Mouse (Mus musculus) lung, postnatal 25 days (tissue): ENCODE results near the gene Mesd.

Experiments
- DNase-seq: peaks from one replicate; pipeline ENCODE4 v3.0.0; 2022; ENCODE audit warnings: low spot score

Gene Mesd

GRCm38 (mm10) chr7:83884021-83884658, at the start of gene Mesd, which contains the start of gene Tlnrd1:
TSS of gene Mesd (plus strand) at chr7:83884466.
TSS of gene Tlnrd1 (minus strand) at chr7:83884305.
- peak; percentile 92 for DNase-seq

- DNase-seq: no peak
Observed at GRCm38 (mm10) chr7:83838525-83839224, 45.6 kb upstream of the Mesd start.

- DNase-seq: no peak
Observed at GRCm38 (mm10) chr7:83840076-83840475, 44.2 kb upstream of the Mesd start.

- no peak for DNase-seq
Observed at GRCm38 (mm10) chr7:83842486-83843259, 41.6 kb upstream of the Mesd start.

GRCm38 (mm10) chr7:83844807-83845206, 39.5 kb upstream of the Mesd start:
- DNase-seq: no peak

- no peak for DNase-seq
Observed at GRCm38 (mm10) chr7:83847187-83848075, 36.8 kb upstream of the Mesd start.

GRCm38 (mm10) chr7:83851569-83852380, 32.5 kb upstream of the Mesd start:
- DNase-seq: no peak

GRCm38 (mm10) chr7:83852381-83853380, 31.6 kb upstream of the Mesd start:
- no peak for DNase-seq

GRCm38 (mm10) chr7:83855203-83855602, 29.1 kb upstream of the Mesd start:
- no peak for DNase-seq

- DNase-seq: peak; percentile 70
Observed at GRCm38 (mm10) chr7:83856353-83857207, 27.7 kb upstream of the Mesd start.

- DNase-seq: no peak
Observed at GRCm38 (mm10) chr7:83857208-83857488, 27.1 kb upstream of the Mesd start.

- no peak for DNase-seq
Observed at GRCm38 (mm10) chr7:83857921-83858320, 26.3 kb upstream of the Mesd start.

GRCm38 (mm10) chr7:83859378-83860083, 24.7 kb upstream of the Mesd start:
- peak; percentile 61 for DNase-seq

GRCm38 (mm10) chr7:83863554-83863953, 20.7 kb upstream of the Mesd start:
- DNase-seq: no peak

- no peak for DNase-seq
Observed at GRCm38 (mm10) chr7:83868200-83868599, 16.1 kb upstream of the Mesd start.

- no peak for DNase-seq
Observed at GRCm38 (mm10) chr7:83869839-83870543, 14.3 kb upstream of the Mesd start.

GRCm38 (mm10) chr7:83877088-83877487, 7.2 kb upstream of the Mesd start:
- DNase-seq: no peak
